Mouse (Mus musculus): ENCODE results near the gene Skiv2l.

DNA sequence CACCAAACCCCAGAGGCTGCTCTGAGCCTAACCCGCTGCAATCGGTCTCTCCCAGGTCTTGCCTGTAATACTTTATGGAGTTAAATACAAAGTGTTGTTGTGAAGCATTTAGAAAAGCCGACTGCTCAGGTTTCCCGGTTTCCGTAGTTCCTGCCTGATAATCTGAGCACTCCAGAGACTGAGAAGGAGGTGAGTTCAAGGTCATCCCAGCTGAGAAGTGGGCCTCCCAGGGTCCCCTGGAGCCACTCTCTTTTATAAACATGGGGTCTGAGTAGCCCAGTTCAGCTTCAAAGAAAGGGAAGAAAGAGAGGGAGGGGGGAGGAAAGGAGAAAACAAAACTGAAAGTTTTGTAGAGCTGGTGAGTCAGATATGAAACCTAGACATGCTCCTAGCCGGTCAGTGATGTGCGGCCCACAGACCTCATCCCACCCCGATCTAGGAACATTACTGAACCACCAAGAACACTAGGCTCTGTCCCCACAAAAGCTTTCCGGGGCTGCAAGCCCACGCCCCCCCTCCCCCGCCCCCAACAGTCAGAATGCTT is 29.4 kb upstream of the Skiv2l start, which contains the start of gene Zbtb12:
- TF ChIP-seq CTCF (IDR thresholded peaks at IDR 0.05; ENCODE audit: low read depth, low read length), result no peak
- TF ChIP-seq POLR2A (IDR thresholded peaks at IDR 0.05; ENCODE audit: insufficient read depth, low read length), result no peak

Data from ES-Bruce4 (cell line).